Mouse (Mus musculus) monocyte, adult 2 months (primary cell): ENCODE measurements around the gene Sclt1.
"Not testable (repeated sequence)": the region's sequence is repeated elsewhere in the genome, so short reads cannot be mapped to it uniquely, and the experiment has no call there.

ENCODE experiments used
- DNase-seq, 2 experiments: peaks; one replicate each; pipeline ENCODE4 v3.0.0; 2022; ENCODE audit warnings: low spot score in 2 of 2, low read depth in 1 of 2

Sclt1 gene

DNA sequence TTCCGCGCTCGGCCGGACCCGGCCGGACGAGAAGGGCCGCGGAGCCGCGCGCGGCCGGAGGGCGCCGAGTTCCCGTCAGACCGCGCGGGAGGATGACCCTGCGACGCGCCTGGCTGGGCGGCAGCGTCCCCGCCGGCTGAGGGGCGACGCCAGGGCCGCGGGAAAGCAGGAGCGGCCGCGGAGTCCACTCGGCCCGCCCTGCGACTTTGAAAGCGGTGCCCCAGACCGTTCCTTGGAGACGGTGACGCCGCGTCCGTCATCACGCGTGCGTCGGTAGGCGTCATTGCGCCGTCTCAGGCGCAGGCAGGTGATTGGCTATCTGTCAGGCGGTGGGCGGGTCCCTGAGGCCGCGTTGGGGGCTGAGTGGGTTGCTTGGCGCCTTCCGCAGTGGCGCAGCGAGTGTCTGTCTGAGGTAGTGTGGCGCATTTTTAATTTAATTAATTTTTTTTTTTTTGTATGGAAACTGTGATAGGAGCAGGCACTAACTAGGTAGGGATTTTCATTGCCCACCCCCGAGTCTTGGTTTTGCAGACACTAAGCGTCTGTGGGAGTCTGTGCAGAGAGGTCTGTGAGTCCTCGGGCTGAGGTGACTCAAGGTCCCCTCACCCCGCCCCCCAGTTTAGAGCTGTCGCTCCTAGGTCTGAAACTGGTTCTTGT is at the start of gene Sclt1, which contains the start of gene D3Ertd751e:
Gene Sclt1, minus strand, starts transcription at position 237 of the 657 bp plus-strand sequence.
Gene D3Ertd751e, plus strand, starts transcription at position 334 of the 657 bp plus-strand sequence.
- DNase-seq = peak; percentile 82 to 92

DNA sequence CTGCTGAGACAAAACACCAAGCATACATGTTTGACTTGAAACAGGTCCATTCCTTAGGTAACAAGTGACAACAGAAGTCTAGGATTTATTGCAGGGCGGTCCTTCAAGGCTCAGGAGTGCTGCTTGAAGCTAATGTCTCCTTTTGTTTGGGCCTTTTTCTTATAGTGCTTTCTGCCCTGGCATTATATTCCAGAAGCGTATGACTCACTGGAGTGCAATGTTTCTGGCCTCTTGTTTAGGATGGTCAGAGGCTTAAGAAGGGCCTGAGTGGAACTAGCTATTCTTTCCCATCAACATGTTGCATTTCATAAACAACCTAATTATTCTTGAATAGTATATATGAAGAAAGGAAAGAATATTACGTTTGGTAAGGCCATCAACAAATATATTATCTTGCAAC is 19.8 kb upstream of the Sclt1 start:
- DNase-seq = no peak

DNA sequence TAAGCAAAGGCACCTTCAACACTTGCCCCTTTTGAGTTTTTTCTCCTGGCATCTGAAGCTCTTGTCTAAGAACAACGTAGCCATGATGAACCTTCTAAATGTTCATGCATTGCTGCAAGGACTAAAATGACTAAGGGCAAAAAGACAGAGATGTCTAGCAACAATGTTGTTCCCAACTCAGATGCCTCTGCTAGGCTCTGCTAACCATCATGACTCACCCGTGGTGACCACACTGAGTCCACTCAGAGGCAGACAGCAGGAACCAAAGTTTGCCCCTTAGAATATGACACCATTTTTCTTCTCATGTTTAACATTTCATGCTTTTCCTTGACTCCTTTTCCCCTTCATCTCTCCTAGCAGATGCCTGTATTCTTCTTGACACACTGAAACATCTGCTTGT is 12.2 kb upstream of the Sclt1 start:
- no peak for DNase-seq

DNA sequence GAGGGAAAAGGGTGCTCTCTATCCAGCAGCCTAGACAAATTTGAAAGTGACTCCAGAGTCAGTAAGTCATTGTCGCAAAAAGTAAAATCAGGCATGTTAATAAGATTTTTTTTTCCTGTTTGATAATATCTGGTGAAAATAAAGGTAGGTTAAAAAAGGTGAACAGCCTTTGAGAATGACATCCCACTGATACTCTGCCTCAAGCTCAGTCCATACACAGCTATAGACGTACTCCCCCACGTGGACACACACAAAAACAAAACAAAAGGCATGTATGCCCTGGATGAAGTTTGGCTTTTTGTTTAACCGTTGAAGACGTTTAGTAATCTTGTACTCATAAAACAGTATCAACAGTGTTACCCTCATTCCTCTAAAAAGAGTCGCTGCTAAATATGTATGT is 1.1 kb upstream of the Sclt1 start:
- DNase-seq = no peak

DNA sequence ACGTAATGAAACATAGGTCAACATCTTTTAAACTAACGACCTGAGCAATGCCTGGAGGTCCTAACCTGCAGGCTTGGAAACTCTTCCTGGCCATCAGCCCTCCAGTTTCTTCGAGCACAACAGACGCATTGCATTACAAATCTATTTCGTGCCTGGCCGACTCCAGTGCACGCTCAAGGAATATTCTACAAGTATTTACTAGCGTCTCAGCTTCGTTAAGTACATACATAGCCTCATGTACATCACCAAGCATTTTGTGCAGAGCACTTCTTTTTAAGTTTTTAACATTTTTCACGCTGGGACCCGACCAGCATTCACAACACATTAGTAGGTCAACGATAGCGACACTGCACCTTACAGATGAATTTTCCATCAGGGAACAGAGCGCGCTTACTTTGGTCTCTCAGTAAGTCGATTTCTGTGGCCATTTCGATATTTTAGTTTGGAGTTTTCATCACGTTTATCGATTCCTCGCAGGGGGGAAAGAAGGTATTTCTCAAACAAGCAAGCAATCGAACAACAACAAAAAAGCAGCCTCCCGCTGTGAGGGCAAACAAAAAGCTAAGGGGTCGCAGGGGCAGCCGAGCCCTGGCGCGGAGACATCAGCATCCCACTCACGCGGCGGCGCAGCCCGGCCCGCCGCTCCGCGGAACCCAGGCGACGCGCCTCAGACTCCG is 575 bp downstream of the Sclt1 start:
- DNase-seq = no peak

DNA sequence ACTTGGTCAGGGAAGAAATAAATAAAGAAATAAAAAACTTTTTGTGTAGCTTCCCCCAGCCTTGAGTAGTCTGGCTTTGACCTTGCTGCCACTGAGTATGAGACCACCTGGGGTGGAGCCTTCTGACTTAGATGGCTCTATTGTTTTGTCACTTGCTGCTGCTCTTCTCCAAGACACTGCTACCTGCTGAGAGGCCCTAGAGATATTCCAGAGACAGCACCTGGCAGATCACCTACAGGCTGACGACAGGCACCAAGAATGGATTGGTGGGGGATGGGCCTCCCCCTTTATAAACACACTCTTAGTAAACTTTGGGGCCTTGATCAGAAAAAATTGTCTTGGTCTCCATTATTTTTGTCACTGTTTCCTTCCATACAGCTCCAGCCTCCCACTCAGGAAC is 46.6 kb downstream of the Sclt1 start:
- DNase-seq = no peak

DNA sequence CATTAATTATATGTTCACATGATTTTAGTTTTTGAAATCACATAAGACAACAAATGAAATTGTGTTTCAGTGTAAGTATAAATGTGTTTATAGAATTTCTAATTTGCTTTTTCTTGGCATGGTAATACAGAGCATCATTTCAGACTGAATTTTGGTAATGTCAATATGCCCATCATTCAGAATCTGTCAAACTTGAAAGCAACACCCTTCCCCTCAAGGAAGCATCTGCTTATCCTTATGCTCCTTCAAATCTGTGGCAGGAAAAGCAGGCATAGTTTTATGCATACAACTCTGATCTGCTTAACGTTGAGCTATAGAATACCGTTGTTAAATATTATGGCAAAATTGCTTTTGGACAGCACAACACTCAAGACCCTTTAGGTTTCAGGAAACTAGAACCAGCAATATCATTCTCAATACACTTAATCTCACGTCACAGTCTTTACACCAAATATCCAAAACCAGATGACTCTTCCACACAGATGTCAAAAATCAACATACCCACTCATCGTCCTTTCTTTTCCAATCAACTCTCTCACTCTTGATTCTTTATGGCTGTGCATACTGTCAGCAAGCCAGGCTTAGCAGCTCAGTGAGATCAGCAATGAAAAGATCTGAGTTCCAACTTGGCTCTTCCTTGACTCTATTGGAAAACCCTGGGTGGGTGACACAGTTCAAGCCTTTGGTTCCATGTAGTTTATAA is 49.7 kb downstream of the Sclt1 start:
- no peak for DNase-seq

DNA sequence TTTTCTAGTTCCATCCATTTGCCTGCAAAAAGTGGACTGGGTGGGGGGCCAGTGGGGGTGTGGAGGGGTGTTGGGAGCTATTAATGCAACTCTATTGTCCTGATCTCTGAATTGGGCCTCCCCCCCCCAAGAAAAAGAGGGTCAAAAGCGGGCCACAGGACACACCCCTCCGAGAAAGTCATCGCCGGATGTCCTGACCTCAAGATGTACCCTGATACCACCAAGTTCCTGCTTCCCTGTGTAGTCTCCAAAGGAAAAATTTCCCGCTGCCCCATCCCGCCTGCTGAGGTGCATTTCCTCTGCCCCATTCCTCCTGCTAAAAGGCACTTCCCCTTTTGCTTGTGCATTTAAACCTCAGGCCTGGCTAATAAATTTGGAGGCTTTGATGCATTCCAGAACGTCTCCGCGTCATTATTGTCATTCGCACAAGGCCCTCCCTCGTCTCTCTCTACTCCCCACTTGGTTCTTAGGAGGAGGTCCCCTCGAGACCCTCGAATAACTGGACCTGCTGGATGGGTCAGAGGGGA is 52.1 kb downstream of the Sclt1 start:
- DNase-seq = not testable (repeated sequence)

DNA sequence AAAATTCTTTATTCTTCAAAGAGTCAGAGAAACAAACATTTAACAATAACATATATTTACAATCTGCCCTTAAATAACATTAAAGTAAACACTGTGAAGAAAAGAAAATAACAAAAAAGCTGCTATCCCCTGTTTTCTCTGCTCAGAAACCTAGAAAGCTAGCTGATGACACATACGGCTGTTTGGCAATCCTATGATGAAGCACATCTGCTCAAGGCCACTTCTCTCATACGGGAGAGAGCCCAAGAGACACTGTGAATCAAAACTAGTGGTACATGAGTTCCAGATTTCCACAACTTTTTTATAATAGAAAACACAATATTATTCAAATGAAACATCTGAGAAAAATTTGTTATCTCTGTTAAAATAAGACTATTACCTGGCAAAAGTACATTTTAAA is 55.9 kb downstream of the Sclt1 start:
- no peak for DNase-seq

DNA sequence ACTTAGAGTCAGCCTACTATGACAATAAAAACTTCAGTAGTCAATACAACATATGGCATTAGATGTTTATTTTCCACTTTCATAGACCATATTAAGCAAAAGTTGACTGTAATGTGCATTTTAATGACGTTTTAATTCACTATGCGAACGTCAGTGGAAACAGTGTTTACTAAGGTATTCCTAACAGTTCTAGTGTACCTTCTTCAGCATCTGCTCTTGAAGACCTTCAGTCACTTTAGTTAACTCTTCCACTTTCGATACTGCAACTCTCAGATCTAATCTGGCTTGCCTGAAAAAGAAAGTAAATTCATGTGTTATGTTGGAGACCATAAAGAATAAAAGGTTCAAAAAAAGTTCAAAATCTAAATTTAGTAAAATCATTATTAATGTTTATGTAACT is 60.2 kb downstream of the Sclt1 start:
- DNase-seq = no peak

DNA sequence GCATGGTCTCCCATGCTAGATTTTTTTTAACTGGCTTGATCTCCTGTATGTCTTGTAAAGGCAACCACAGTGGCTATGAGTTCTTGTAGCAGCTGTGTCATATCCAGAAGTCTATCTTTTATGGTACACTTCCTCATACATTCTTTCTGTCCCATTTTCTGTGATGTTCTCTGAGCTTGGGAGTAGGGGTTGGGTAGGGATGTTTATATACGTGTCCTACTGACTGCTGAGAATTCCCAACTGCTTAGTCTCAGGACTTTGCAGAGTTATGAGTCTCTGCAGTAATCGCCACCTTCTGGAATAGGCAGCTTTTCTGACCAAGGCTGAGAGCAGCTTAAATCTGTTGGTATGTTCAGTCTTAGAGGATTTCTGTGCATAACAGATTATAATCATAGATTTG is 65.7 kb downstream of the Sclt1 start:
- DNase-seq = no peak

DNA sequence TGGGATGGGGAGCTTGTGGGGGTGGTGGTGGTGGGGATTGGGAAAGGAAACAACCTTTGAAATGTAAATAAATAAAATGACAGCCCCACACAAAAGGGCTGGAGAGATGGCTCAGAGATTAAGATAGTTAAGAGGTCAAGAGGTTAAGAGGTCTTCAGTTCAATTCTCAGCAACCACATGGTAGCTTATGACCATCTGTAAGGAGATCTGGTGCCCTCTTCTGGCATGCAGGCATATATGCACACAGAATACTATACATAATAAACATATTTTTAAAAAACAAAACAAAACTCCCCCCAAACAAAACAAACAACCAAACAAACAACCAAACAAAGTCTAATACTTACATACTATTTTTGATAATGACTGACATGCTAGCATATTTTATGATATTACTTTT is 67.5 kb downstream of the Sclt1 start:
- DNase-seq = no peak

DNA sequence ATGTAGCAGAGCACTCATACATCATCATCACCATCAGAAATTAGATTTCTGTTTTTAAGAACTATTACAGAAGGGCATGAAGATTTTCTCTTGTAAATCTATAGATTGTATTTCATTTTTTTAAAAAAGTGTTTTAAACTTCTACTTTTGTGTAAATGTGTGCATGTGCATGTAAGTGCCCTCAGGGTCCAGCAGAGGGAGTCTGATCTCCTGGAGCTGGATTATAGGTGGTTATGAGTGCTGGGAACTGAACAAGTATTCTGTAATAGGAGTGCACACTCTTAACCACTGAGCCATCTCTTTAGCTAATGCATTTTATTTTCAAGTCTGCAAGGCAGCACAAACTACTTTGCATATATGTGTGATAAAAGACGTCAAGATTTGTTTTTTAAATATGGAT is 86.7 kb downstream of the Sclt1 start:
- no peak for DNase-seq

DNA sequence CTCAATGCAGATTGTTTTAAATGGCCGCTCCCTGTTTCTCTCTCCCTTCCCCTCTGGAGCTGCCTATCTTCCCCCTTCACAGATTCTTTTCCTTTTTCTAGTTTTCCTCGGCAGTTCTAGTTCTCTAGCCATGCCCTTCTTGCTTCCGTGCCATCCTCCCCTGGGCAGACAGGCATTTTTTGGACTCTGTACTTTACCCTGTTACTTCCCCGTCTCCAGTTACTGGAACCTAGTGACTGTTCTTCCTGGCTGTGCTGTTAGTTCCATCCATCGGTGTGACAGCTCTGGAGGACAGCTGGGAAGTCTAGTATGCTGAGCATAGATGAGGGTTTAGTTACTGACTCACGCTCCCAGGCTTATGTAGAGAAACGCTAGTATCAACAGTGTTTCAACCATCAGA is 121.3 kb downstream of the Sclt1 start:
- DNase-seq = no peak

DNA sequence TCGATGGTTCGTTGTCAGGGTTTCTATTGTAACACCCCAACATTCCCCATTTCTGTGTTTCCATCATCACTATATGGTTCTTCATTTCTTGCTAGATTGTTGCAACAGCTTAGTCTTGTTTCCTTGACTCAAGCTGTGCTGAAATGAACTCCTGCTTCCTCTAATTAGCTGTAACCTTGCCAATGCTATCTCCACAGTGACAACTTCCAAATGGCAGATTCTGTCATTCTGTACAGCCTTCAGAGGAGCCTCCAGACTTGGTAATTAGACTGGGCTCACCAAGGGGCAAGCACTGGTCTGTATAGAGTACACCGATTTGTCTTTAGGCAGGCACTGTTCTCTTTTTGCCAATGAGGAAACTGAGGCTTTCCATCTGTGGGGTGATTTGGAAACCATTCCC is 123.8 kb downstream of the Sclt1 start:
- DNase-seq = no peak

DNA sequence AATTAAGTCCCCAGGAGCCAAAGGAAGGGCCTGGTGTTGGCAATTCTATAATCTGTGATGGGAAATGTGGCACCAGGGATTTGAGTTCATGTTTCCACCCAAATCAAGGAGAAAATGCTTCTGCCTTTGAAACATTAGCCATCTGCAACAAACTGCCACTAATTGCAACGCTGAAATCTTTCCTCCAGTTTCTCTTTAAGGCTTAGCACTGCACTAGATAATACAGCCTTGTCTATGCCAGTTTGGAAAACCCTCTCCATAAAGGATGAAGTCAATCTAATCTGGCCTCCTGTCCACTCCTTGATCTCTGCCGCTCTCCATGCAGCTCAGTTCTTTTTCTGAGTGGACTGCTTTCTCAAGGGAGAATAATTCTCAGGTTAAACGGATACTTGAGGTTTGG is 124.3 kb downstream of the Sclt1 start:
- DNase-seq = no peak

DNA sequence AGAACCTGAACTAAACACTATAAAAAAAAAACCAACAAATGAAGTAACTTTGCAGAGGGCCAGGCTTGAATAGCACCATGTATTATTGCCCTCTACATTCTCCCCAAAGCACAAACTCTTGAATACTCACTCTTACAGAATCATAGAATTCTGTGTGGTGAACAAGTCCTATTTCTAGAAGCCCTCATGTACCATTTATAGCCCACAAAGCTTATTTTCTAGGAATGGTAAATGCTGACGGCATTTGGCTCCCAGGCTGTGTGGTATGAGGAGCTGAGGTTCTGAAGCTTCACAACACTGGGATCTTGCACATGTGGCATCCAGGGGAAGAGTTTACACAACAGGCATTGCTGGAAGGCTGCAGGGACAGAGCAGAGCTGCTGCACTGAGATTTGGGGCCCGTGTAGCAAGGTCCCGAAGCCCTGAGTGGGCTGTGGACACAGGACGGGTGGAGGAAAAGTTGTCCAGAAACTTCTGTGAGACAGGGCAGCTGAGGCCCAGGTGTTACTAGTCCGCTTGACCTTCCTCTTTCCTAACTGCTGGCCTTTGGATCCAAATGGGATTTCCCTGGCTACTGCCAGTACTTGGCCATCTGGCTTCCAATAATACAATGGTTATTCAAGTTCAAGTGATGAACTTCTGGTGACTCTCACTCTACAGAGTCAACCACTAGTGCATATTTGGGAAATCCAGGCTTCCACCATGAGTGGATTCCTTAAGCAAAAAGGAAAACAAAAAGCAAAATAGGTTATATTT is 127.9 kb downstream of the Sclt1 start:
- DNase-seq = no peak

DNA sequence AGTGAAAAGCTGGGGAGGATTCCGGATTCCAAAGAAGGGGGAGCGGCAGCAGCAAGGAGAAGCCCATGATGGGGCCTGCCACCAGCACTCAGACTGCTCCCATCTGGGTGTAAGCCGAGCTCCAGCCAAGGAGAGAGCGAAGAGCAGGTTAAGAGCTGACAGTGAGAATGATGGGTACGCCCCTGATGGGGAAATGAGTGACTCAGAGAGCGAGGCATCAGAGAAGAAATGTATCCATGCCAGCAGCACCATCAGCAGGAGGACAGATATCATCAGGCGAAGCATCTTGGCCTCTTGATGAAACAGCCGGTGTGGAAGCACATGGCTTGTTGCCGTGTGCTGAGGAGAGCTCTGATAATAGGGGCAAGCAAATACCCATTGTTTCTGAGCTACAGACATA is 128.6 kb downstream of the Sclt1 start:
- no peak for DNase-seq

DNA sequence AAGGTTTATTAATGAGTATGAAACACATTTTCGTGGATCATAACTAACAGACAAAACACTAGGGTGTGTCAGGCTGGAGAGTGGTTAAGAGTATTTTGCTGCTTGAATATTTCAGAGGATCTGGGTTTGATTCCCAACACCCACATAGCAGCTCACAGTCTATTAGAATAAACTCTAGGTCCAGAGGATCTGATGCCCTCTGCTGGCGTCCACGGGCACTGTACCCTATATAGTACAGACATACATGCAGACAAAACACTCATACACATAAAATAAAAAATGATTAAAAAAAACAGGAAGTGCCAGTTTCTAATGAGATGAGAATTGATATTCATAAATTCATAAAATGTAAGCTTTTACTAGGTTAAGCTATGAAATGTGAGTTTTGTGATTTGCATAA is 130.1 kb downstream of the Sclt1 start:
- DNase-seq = no peak

DNA sequence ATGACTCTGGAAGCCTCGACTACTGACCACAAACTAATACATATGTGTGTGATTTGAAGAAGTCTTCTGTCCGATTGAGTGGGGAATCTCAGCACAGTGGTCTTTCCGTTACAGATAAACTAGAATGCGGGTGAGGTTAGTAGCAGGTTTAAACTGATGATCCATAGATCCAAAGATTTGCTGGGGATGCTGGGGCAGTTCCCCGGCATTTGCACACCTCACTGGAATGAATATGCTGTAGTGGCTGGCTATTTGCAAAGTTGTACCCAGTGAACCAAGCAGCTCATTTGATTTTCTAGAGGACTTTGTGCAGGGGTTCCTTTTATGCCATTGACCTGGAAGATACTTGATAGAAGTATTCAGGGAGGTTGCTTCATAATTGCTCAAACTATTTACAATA is 133.2 kb downstream of the Sclt1 start:
- DNase-seq = no peak

DNA sequence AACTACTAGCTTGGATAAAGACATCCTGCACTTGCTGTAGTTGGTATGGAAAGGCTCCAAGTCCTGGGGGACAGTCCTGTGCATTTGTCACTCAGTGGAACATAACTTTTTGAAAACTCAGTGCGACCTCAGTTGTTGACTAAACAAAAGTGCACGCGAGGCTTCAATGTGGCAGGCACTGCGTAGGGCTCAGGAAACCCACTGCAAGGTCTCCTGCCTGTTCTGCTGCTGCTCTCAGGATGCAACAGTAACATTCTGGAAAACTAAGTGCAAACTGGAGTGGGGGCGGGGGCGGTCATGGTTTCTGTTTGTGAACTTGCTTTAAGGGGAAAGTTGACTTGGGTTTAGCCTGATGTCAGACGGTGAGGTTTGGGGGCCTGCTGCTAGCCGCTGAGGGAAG is 134.8 kb downstream of the Sclt1 start:
- DNase-seq = no peak
